12 mouse cellular contexts compared by ENCODE assay signal in the genomic region with DNA sequence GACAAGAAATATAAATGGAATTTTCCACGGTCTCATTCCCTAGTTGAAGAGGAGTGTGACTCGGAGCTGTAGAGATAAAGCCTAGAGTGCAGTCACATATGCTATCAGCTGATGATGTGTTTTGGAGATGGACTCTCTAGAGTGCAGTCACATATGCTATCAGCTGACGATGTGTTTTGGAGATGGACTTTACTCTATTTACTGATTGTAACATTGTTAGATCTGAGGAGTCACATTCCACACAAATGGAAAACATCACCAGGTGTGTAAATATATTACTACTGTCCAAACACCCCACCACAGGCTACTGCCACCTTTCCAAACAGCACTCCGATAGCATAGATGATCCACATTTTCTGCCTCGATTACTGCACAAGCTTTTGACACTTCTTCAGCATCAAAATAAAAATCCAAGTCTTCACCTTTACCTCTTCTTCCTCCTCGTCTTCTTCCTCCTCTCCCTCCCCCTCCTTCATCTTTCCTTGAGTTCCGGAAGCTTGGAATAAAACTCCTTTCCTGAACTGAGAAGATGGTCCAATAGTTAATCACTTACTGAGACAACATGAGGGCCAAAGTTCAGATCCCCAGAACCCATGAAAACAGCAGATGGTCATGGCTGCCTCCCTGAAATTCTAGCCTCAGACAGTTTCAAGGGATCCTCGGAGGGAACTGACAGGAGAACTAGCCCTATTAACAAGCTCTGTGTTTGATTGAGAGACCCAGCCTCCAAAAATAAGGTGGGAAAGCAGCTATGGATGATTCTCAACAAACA.
"Had no signal": no experiment of that assay in that cellular context is flagged by ENCODE, and none has a peak within 500 bp of the region (broad histone marks: within the 10 kb centered on the region; RNA-seq: fewer than 3 reads in every experiment).

No protein-coding gene starts in this region.

- H3K4me1 ChIP-seq: limb, embryonic 12.5 days; stomach, embryonic 15.5 days had no signal

- ATAC-seq: hindbrain, postnatal 0 days had no signal

- H3K4me2 ChIP-seq: hindbrain, embryonic 12.5 days; limb, embryonic 12.5 days; neural tube, embryonic 15.5 days; stomach, embryonic 15.5 days had no signal

- H3K9me3 ChIP-seq: hindbrain, embryonic 12.5 days; limb, embryonic 12.5 days; neural tube, embryonic 15.5 days; stomach, embryonic 15.5 days had no signal

- H3K9ac ChIP-seq: hindbrain, embryonic 12.5 days; limb, embryonic 12.5 days; neural tube, embryonic 15.5 days; stomach, embryonic 15.5 days had no signal

- H3K4me3 ChIP-seq: hindbrain, embryonic 12.5 days; layer of hippocampus, adult 2 months; limb, embryonic 12.5 days; myocyte; neural tube, embryonic 15.5 days; stomach, embryonic 15.5 days had no signal

- H3K27ac ChIP-seq: hindbrain, embryonic 12.5 days; hindbrain, postnatal 0 days; kidney, postnatal 0 days; layer of hippocampus, adult 2 months; limb, embryonic 12.5 days; neural tube, embryonic 15.5 days; stomach, embryonic 15.5 days had no signal

- H3K36me3 ChIP-seq: hindbrain, embryonic 12.5 days; limb, embryonic 12.5 days; neural tube, embryonic 15.5 days; stomach, embryonic 15.5 days had no signal

- H3K27me3 ChIP-seq: hindbrain, embryonic 12.5 days; limb, embryonic 12.5 days; neural tube, embryonic 15.5 days; stomach, embryonic 15.5 days had no signal

- DNase-seq: kidney, postnatal 4 days; lung, adult 18-20 months; midbrain, embryonic 14.5 days; right cerebral cortex, adult 18-20 months had no signal
